Mouse (Mus musculus) thymus, postnatal 25 days (tissue): ENCODE data around the gene Kat14.

Experiments
- DNase-seq: peaks from one replicate; pipeline ENCODE4 v3.0.0; 2022

Gene Kat14

DNA sequence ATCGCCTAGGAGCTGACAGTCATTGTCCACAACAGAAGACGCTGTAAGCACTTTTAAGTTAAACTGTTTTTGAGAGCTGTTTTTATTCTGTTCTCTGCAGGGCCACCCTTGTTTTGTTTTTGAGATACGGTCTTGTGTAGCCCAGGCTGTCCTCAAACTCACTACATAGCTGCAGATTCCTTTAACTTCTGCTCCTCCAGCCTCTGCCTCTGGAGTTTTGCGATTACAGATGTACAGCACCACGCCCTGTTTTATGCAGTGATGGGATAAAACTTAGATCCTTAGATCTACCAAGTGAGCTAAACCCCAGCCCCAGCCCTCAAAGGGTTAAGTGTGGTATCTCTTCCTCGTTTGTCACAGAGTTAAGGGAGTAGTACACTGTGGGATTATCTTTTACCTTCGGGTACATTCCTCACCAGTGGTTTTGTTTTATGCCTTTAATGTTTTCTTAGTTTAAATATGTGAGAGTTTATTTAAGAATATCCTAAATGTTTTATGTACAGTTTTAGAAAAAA is 13.9 kb downstream of the Kat14 start:
- DNase-seq, result no peak

DNA sequence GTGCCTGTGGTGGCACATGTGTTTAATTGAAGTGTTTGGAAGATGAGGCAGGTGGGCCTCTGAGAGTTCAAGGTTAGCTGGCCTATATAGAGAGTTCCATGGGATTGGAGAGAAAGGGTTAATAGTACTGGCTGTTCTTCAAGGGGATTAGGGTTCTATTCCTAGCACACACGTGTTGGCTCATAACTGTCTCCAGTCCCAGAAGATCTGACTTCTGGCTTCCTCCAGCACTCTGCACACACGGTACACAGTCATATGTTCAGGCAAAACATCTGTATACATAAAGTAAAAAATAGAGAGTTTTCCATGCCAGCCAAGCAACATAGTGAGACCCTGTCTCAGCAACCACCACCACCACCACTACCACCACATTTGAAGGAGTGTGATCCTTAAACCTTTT is 17.5 kb downstream of the Kat14 start:
- no peak for DNase-seq

DNA sequence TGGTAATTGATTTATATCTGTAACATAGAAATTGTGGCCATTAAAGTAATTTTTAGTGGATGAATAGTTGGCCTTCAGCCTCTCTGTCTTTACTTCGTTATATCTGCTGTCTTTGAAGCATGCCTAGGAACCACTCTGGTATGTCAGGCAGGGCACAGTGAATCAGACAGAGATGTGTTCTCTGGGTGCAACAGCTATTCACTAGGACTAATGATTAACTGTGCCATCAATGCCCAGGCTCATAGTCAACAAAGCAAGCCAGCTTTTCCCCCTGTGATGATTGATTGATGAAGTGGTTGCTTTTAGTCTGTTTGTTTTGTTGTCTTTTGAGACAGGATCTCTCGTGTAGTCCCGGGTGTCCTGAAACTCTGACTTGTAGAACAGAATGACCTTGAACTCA is 19.6 kb downstream of the Kat14 start:
- no peak for DNase-seq

DNA sequence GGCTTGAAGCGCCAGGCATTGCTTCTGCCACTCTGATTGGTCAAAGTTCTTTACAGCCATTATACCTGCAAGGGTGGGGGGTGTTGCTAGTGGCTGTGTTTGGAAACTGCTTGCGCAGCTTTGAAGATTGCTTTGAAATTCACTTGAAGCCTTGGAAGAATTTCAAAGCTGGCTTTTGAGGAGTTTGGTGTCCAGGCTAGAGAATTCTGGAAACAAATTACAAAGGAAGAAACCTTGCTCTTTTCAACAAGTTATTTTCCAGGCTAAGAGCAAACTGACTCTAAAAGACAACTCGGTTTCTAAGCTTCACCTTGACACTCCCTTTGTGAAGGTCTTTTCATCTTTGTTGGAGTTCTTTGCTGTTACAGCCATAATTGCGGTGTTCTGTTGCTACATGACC is 30.7 kb downstream of the Kat14 start:
- DNase-seq, result no peak

GRCm38 (mm10) chr2:144400659-144401058 is 31.9 kb downstream of the Kat14 start:
- DNase-seq, result no peak

DNA sequence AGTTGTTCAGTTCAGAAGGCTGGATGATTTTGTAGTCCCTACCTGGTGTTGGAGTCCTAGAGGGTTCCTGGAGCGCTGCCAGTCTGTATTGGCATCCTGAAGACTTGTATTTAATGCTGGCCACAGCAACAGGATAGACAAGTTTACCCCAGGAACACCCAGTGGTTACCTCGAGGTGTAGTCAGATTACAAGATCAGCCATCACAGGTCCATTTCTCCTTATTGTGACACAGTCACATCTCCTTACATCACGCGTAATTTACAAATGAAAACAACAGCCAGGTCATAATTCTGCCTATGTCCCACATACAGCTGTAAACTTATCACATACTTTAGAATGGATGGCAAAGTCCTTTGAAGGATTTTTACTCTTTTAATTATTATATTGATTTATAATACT is 40.3 kb downstream of the Kat14 start:
- DNase-seq, result no peak

DNA sequence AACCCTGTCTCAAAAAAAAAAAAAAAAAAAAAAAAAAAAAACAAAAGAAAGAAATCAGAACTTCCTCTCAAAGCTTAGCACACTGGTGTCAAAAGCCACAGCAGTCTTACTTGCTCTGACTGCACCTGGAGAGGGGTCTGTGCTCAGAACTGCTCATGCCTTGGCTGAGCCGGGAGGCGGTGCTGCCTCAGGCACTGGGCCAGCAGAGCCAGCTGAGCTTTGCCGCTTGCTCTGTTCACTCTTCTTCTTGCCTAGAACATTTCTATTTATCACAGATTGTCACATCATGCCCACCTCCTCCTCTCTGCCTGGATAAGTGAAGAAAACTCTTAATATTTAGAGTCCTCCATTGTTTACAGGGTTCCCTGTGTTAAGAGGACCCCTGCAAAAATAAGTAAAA is 41.8 kb downstream of the Kat14 start:
- no peak for DNase-seq

DNA sequence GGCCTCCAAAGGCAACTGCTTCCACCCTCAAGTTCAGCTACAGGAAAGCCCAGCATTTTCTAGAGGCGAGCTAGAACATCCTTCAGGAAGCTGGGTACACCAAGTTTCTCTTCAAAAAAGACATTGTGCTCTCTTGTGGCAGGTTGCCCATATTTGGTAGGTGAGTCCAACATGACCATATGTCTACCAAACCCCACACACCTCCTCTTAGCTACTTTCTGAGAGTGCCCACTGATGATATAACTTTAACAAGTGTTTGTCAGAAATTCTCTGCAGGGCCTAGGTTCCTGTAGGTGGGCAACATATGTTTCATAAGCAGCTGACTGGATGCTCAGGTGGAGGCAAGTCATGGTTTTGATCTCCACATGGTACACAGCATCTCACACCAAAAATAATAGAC is 45.9 kb downstream of the Kat14 start:
- DNase-seq, result no peak

- no peak for DNase-seq
Measured at GRCm38 (mm10) chr2:144416859-144417258, 48.1 kb downstream of the Kat14 start.

DNA sequence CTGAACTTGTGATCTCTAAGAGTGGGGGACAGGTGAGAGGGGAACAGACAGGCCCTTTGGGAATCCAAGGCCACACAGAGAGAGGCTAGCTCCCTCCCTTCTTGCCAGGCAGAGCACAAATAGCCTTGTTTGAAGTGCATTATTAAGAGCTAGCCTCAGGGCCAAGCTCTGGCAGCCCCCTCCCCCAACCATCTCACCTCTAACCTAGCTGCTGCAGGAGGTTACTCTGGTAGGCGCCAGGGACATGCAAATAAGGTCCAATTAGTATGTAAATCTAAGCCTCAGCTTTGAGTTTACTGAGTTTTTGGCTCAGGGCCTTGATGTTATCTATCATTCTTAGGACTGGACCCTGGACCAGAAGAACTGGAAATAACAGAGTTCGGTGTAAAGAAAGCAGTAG is 49.3 kb downstream of the Kat14 start:
- no peak for DNase-seq

- DNase-seq, result no peak
Measured at GRCm38 (mm10) chr2:144422094-144422675, 53.4 kb downstream of the Kat14 start.

DNA sequence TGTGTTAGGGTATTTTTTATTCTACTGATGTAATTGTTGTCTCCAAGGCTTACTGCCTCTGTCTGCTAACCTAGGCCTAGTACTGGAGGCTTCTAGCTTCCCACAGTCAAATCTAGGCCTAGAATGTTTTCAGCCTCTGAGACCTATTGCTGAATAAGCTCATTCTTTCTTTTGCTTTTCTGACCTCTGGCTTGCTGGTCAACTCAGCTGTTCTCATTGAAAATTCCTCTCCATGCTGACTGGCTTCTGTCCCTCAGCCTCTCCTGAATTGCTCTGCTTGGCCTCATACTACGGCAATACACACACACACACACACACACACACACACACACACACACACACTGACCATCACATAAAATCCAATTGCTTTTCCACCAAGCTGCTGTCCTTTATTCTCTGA is 57.0 kb downstream of the Kat14 start:
- DNase-seq, result no peak

GRCm38 (mm10) chr2:144427852-144428251 is 59.1 kb downstream of the Kat14 start:
- DNase-seq, result no peak

DNA sequence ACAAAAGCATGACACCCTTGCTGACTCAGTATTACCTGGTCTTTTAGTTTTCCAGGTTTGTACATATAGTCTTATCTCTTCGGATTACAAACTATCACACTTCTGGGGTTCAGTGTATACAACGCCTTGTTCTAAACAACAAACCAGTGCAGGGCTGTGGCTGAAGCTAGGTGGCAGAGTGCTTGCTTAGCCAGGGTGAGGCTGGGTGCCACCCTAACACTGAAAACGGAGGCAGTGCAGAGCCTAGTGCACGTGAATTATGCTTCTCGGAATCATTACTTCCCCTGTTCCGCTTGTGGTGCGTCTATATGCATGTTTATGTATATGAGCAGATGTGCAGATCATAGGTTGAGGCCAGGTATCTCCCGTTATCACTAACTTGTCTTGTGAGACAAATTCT is 59.9 kb downstream of the Kat14 start:
- DNase-seq, result no peak

DNA sequence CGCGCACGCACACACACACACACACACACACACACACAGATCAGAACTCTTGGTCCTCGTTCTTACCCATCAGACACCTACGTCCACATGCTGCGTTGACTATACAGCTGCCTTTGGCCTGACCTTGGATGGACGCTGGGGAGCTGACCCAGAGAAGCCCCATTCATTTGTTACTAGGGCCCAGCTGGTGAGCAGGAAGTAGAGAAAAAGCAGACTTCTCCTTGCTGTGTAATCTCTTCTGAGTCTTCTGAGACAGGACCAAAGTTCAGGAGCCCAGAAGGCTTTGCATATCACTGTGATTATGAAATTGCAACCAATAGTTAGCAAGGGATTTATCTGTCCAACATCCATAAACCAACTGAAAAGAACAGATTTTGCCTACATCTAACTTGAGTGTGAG is 60.4 kb downstream of the Kat14 start:
- DNase-seq, result no peak

GRCm38 (mm10) chr2:144431286-144431825 is 62.6 kb downstream of the Kat14 start:
- no peak for DNase-seq

DNA sequence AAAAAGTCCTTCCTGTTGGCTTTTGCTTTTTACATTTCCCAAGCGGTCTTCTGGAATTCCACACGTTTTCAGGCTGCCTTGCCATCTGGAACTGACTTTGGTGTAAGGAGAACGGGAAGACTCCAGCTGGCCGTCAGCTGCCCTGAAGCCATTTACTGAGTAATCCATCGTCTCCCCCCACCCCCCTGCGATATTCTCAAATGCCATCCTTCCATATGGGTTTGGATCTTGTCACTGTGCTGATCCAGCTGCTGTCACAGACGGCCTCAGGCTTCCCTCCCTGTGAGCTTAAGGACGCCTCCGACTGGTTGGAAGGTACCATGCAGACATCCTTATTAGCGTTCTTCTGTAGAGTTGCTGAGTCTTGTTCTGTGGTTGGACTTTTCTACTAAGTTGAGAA is 66.9 kb downstream of the Kat14 start:
- DNase-seq, result no peak

DNA sequence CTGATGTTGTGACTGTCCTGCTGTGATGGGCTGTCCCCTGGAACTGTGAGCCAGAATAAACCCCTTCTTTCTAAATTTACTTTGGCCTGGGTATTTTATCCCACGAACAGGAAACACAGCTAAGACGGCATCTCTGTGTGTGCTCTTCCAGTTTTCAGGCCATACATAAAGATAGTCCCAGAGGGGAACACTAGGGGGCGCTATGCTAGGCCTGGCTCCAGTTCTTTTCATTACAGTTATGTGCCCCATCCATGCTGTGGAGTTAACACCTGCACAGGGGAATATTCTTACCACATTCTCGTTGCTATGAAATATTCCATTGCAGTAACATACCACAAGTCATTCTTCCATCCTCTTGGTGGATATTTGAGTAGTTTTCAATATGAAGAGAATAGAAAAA is 69.6 kb downstream of the Kat14 start:
- DNase-seq, result no peak

GRCm38 (mm10) chr2:144439191-144439700 is 70.5 kb downstream of the Kat14 start:
- no peak for DNase-seq

DNA sequence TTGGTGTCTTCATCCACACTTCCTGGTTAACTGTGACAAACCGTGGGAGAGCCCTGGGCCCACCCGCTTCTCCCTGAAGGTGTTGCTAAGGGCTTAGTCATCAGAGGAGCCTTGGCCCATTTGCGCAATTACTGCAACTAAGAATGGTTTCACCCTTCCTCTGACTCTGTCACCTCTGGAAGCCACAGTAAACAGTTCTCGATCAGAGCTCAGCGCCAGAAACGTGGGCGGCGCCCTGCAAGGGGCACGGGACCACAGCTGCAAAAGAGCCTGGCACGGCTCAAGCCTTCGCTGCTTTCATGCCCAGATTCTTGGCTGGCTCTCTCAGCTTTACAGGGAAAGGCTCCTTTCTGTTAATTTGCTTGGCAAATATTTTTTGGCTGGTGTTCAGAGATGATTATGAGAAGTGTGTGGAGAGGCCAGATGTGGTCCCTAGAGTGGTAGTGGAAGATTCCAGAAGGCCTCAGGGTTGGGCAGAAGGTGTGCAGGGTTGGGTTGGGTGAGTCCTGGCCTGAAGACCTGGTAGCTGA is 72.7 kb downstream of the Kat14 start:
- no peak for DNase-seq

DNA sequence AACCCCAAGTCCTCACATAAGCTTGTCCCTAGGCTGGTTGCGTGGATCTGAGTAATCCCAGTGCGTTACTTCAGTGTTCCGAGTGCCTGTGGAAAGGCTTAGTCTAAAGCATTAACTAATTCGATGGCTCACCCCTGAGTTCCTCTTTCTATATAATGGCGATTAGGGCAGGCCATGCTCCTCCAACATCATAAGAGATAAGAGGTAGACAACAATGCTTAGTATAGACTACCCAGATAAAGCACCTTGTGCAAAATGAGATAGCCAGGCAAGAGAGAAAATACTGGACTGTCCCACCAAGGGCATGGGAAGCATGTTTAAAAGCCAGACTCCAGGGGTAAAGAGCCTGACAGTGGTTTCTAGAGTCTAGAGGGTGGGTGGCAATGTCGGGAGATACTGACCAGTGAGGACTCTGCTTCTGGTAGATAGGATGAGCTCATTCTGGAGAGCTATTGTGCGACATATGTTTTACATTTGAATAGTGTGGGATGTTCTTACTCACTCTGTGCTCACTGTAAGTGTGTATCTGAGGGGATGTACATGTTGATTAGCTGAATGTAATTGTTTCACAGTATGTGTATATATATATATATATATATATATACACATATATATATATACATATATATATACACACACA is 77.7 kb downstream of the Kat14 start:
- DNase-seq, result no peak

GRCm38 (mm10) chr2:144450378-144450777 is 81.6 kb downstream of the Kat14 start:
- no peak for DNase-seq

DNA sequence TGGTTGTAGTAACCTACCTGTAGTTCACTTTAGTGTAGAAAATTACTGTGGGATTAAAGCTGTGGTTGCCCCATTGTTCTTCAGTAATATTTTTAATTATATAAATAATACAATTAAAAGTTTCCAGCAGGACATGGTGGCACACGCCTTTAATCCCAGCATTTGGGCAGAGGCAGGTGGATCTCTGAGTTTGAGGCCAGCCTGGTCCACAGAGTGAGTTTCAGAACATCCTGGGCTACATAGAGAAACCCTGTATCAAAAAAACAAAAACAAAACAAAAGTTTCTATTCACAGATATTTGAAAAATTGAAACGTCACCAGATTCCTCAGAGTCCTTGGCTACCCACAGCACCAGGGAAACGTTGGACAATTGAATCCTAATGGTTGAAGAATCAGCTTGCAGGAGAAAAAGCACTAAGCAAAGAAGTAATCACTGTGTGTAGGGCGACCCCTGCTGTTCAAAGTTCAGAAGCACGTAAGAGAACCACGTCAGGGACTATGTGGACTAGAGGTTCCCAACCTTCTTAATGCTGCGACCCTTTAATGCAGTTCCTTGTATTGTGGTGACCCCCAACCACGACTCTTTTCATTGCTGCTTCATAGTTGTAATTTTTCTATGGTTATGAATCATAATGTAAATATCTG is 83.7 kb downstream of the Kat14 start:
- peak; percentile 67 for DNase-seq
